11 mouse cellular contexts compared by ENCODE assay signal in genomic region chr3:88592942-88593576, GRCm38 (mm10). TPM values are rescaled to one million over a fixed set of nuclear protein-coding genes. Genes with fewer than 3 reads are reported as not detected.
DNase-seq lines count a peak whose midpoint lies in the region; ATAC-seq lines count a peak whose summit lies in the region.
"Had no signal": no experiment of that assay in that cellular context is flagged by ENCODE, and none has a peak within 500 bp of the region (broad histone marks: within the 10 kb centered on the region; RNA-seq: fewer than 3 reads in every experiment).

No protein-coding gene starts in this region.

- H3K4me2 ChIP-seq in liver, embryonic 12.5 days = peak overlapping the region; percentile 41
- H3K4me2 ChIP-seq in neural tube, embryonic 15.5 days = no peak overlapping the region
- H3K4me2 ChIP-seq: hindbrain, embryonic 15.5 days had no signal

- WGBS in liver, embryonic 12.5 days (ENCODE audit: insufficient replicate concordance) = 39% methylated on average over 10 of the region's 10 CpGs
- WGBS in neural tube, embryonic 15.5 days = 76% methylated on average over 10 of the region's 10 CpGs

- H3K9me3 ChIP-seq in liver, embryonic 12.5 days (replicated peaks) = no peaks in the 10 kb centered on the region
- H3K9me3 ChIP-seq in neural tube, embryonic 15.5 days (replicated peaks) = no peaks in the 10 kb centered on the region
- H3K9me3 ChIP-seq: hindbrain, embryonic 15.5 days; limb, embryonic 13.5 days had no signal

- no peak; the same call in 1 of the 2 replicates for ATAC-seq in liver, embryonic 12.5 days
- peak; percentile 48 for ATAC-seq in megakaryocyte progenitor cell, adult 5-6 weeks (replicated peaks; ENCODE audit: poor library complexity)
- no peak for ATAC-seq in neural tube, embryonic 15.5 days (ENCODE audit: low FRiP score)

- DNase-seq in kidney, adult 18-20 months = peak; percentile 21
- no peak for DNase-seq in kidney, adult 11 months
- peak; percentile 61 for DNase-seq in thymus, postnatal 25 days
- no peak for DNase-seq in frontal cortex, postnatal 14 days (ENCODE audit: low spot score in 2 of 2)
- DNase-seq in frontal cortex, postnatal 36 days (ENCODE audit: low spot score in 2 of 2) = no peak

- H3K4me1 ChIP-seq in liver, embryonic 12.5 days = peaks cover 27% of the 10 kb centered on the region
- H3K4me1 ChIP-seq in neural tube, embryonic 15.5 days = peaks cover 5% of the 10 kb centered on the region

- no peak overlapping the region for H3K4me3 ChIP-seq in liver, embryonic 12.5 days
- H3K4me3 ChIP-seq in neural tube, embryonic 15.5 days (replicated peaks) = no peak overlapping the region
- H3K4me3 ChIP-seq: hindbrain, embryonic 15.5 days; limb, embryonic 13.5 days had no signal

- H3K36me3 ChIP-seq in liver, embryonic 12.5 days = peaks cover 8% of the 10 kb centered on the region
- peaks cover 11% of the 10 kb centered on the region for H3K36me3 ChIP-seq in neural tube, embryonic 15.5 days

- H3K27ac ChIP-seq in liver, embryonic 12.5 days = 0 out of 2 replicates have a peak overlapping the region, but pooled peaks have one; percentile 21
- no peak overlapping the region for H3K27ac ChIP-seq in neural tube, embryonic 15.5 days (replicated peaks)
- H3K27ac ChIP-seq: hindbrain, embryonic 15.5 days had no signal

- H3K9ac ChIP-seq in liver, embryonic 12.5 days = no peak overlapping the region
- H3K9ac ChIP-seq in neural tube, embryonic 15.5 days (replicated peaks) = no peak overlapping the region
- H3K9ac ChIP-seq: hindbrain, embryonic 15.5 days; limb, embryonic 13.5 days had no signal

- no peaks in the 10 kb centered on the region for H3K27me3 ChIP-seq in liver, embryonic 12.5 days (replicated peaks)
- no peaks in the 10 kb centered on the region for H3K27me3 ChIP-seq in neural tube, embryonic 15.5 days (replicated peaks)
- H3K27me3 ChIP-seq: hindbrain, embryonic 15.5 days; limb, embryonic 13.5 days; Patski had no signal

RNA-seq across cellular contexts. Expression of gene Arhgef2, which starts 12.7 kb away (rescaled TPM):
- polyA plus RNA-seq in liver, embryonic 12.5 days (2016; fragmentation: Nextera tagmentation; extraction: Ambion mirVana) = 30.5 and 33.0 TPM in 2 replicates
- 94.1 and 112 TPM in 2 replicates for total RNA-seq in megakaryocyte progenitor cell, adult 5-6 weeks (2015)
- 55.7 and 88.3 TPM in 2 replicates for total RNA-seq in megakaryocyte progenitor cell, adult 5-6 weeks (2017)
- 97.4 and 104 TPM in 2 replicates for polyA plus RNA-seq in neural tube, embryonic 15.5 days (2015; fragmentation: Nextera tagmentation; extraction: Ambion mirVana)

RNA-seq across cellular contexts. Expression of gene Ssr2, which starts 17.4 kb away (rescaled TPM):
- polyA plus RNA-seq in liver, embryonic 12.5 days (2016; fragmentation: Nextera tagmentation; extraction: Ambion mirVana) = 172 and 177 TPM in 2 replicates
- 438 and 488 TPM in 2 replicates for total RNA-seq in megakaryocyte progenitor cell, adult 5-6 weeks (2015)
- total RNA-seq in megakaryocyte progenitor cell, adult 5-6 weeks (2017) = 213 and 253 TPM in 2 replicates
- 157 and 175 TPM in 2 replicates for polyA plus RNA-seq in neural tube, embryonic 15.5 days (2015; fragmentation: Nextera tagmentation; extraction: Ambion mirVana)

RNA-seq across cellular contexts. Expression of gene Ubqln4, which starts 39.5 kb away (rescaled TPM):
- polyA plus RNA-seq in liver, embryonic 12.5 days (2016; fragmentation: Nextera tagmentation; extraction: Ambion mirVana) = 37.9 and 39.5 TPM in 2 replicates
- total RNA-seq in megakaryocyte progenitor cell, adult 5-6 weeks (2015) = 42.0 and 49.7 TPM in 2 replicates
- total RNA-seq in megakaryocyte progenitor cell, adult 5-6 weeks (2017) = 40.6 and 47.5 TPM in 2 replicates
- polyA plus RNA-seq in neural tube, embryonic 15.5 days (2015; fragmentation: Nextera tagmentation; extraction: Ambion mirVana) = 39.2 and 40.1 TPM in 2 replicates

RNA-seq across cellular contexts. Expression of gene Lamtor2, which starts 40.2 kb away (rescaled TPM):
- polyA plus RNA-seq in liver, embryonic 12.5 days (2016; fragmentation: Nextera tagmentation; extraction: Ambion mirVana) = 101 and 102 TPM in 2 replicates
- total RNA-seq in megakaryocyte progenitor cell, adult 5-6 weeks (2015) = 42.4 and 46.4 TPM in 2 replicates
- total RNA-seq in megakaryocyte progenitor cell, adult 5-6 weeks (2017) = 93.9 and 115 TPM in 2 replicates
- polyA plus RNA-seq in neural tube, embryonic 15.5 days (2015; fragmentation: Nextera tagmentation; extraction: Ambion mirVana) = 189 and 193 TPM in 2 replicates

RNA-seq across cellular contexts. Expression of gene Rab25, which starts 45.0 kb away (rescaled TPM):
- 0.70 TPM in 1 of 2 replicates, not detected in the other for polyA plus RNA-seq in liver, embryonic 12.5 days (2016; fragmentation: Nextera tagmentation; extraction: Ambion mirVana)
- 0.17 TPM in 1 of 2 replicates, not detected in the other for total RNA-seq in megakaryocyte progenitor cell, adult 5-6 weeks (2015)
- total RNA-seq in megakaryocyte progenitor cell, adult 5-6 weeks (2017) = 0.37 TPM in 1 of 2 replicates, not detected in the other
- polyA plus RNA-seq in neural tube, embryonic 15.5 days (2015; fragmentation: Nextera tagmentation; extraction: Ambion mirVana) = 0.29 and 4.1 TPM in 2 replicates

Comparison
In these comparisons a context has a peak if more than half of its experiments do, and no peak if none do; other contexts are left out.
1. DNase-seq: peak in kidney, adult 18-20 months (single experiment) and thymus, postnatal 25 days (single experiment); none in kidney, adult 11 months (single experiment), frontal cortex, postnatal 14 days (0 of 2) and frontal cortex, postnatal 36 days (0 of 2).